Mouse (Mus musculus) CH12.LX (cell line): Measurements from ENCODE around the gene Thoc3.

Source experiments
- CTCF ChIP-seq, 2 experiments: IDR thresholded peaks in 1 of 2; conservative IDR thresholded peaks in 1 of 2; 2 replicates each; pipeline ENCODE4 v1.5.1; 2011 to 2012; ENCODE audit warnings: low read depth in 2 of 2, low read length in 2 of 2, improper control_type of control experiment in 1 of 2, inconsistent platforms in 1 of 2, mild to moderate bottlenecking in 1 of 2, moderate library complexity in 1 of 2
- E2F4 ChIP-seq: IDR thresholded peaks from 2 replicates; pipeline ENCODE4 v1.6.1; 2011; ENCODE audit warnings: low read depth, low read length, improper control_type of control experiment; ENCODE audit not compliant: insufficient replicate concordance
- EP300 ChIP-seq: IDR thresholded peaks from 2 replicates; pipeline ENCODE4 v1.6.1; 2011; ENCODE audit warnings: low read length, improper control_type of control experiment
- GABPA ChIP-seq: IDR thresholded peaks from 2 replicates; pipeline ENCODE4 v1.6.1; 2012; ENCODE audit warnings: low read depth, low read length, improper control_type of control experiment, inconsistent platforms; ENCODE audit not compliant: insufficient replicate concordance
- JUN ChIP-seq: IDR thresholded peaks from 2 replicates; pipeline ENCODE4 v1.6.1; 2011; ENCODE audit warnings: low read depth, mild to moderate bottlenecking, low read length, improper control_type of control experiment, moderate library complexity; ENCODE audit not compliant: insufficient read depth
- POLR2A ChIP-seq: IDR thresholded peaks from 2 replicates; pipeline ENCODE4 v1.6.1; 2011; ENCODE audit warnings: low read depth, mild to moderate bottlenecking, improper control_type of control experiment, low read length

- TF ChIP-seq JUN (no peak), POLR2A (no peak), EP300 (no peak), GABPA (no peak), CTCF (conservative IDR thresholded peaks at IDR 0.05 in 1 of 2, IDR thresholded peaks at IDR 0.05 in 1 of 2; ENCODE audit: low read depth in 2 of 2, low read length in 2 of 2) (no peak), E2F4 (no peak)
These were observed 22.7 kb upstream of the Thoc3 start for GRCm38 (mm10) chr13:54491381-54491780.
